Mouse (Mus musculus): ENCODE measurements around the gene March8.

DNA sequence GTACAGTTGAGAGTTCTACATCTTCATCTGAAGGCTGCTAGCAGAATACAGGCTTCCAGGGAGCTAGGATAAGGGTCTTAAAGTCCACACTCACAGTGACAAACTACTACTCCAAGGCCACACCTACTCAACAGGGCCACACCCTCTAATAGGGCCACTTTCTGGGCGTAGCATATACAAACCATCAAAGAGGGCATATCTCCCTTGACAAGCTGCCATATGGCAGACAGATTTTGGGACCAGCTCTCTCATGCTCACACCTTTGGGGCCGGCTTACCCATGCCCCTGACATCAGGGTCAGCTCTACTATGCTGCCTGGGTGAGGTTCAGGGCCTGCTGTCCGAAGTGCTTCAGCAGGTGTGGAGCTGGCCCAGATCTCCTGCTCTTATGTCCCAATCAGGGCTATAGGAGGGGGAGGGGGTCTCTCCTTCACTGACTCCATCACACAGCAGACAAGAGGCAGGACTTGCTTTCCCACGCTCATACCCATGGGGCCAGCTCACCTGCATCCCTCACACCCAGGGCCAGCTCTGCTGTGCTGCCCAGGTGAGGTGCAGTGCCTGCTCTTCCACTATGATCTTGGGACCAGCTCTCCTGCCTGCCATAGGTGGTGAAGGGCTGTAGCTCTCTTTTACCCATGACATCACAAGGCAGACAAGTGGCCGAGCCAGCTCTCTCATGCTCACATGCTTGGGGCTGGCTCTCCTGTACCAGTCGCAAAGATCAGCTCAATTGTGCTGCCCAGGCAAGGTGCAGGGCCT lies 32.6 kb downstream of the March8 start:
- TF ChIP-seq CTCF (IDR thresholded peaks at IDR 0.05; ENCODE audit: extremely low read depth, insufficient read depth, insufficient read length, insufficient replicate concordance) (no peak), POLR2A (IDR thresholded peaks at IDR 0.05; ENCODE audit: low read depth, low read length) (no peak)

All from spleen, adult 2 months (tissue).